16 mouse cellular contexts compared by ENCODE assay signal in the genomic region with DNA sequence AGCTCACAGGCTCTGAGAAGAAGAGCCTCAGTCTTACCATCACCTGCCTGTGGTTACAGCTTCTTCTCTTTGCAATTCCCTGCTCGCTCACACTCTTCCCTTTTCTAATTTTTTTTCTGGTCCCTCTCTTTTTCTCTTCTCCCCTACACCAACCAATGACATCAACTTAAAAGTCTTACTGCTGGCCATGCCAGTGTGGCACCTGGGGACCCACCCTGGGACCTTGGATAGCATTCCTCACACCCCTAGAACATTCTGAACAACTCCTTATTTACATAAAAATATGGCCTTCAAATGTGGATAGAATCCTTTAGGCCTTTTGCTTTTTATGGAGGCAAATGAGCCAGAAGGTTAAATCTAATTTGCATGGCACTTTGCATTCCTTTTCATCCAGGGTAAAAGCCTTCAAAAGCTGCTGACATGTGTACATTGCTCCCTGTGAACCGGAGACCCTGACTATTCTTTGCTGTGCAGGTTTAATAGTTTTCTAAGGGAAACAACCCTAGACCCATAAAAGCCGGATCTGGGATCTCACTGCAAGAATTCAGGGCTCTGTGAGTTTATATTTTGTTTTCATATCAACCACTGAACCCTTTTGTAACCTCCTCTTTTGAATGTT.
"Had no signal": no experiment of that assay in that cellular context is flagged by ENCODE, and none has a peak within 500 bp of the region (broad histone marks: within the 10 kb centered on the region; RNA-seq: fewer than 3 reads in every experiment).

No protein-coding gene starts in this region.

- H3K27ac ChIP-seq: kidney, postnatal 0 days; limb, embryonic 12.5 days; liver, embryonic 13.5 days; lung, embryonic 15.5 days; neural tube, embryonic 13.5 days; stomach, postnatal 0 days had no signal

- ATAC-seq: liver, postnatal 0 days had no signal

- H3K9me3 ChIP-seq: limb, embryonic 12.5 days; liver, embryonic 13.5 days; lung, embryonic 15.5 days; neural tube, embryonic 13.5 days had no signal

- DNase-seq: kidney, adult 11 months; kidney, adult 9 months; kidney, postnatal 36 days; layer of hippocampus, adult 9-11 months; layer of hippocampus, postnatal 36 days; liver; liver, embryonic 13.5 days; liver, postnatal 0 days; lung, postnatal 14 days; right cerebral cortex, adult 18-20 months; thymus, postnatal 4 days had no signal

- H3K4me3 ChIP-seq: limb, embryonic 12.5 days; liver, embryonic 13.5 days; lung, embryonic 15.5 days; neural tube, embryonic 13.5 days had no signal

- H3K27me3 ChIP-seq: limb, embryonic 12.5 days; liver, embryonic 13.5 days; lung, embryonic 15.5 days had no signal

- H3K9ac ChIP-seq: limb, embryonic 12.5 days; liver, embryonic 13.5 days; liver, postnatal 0 days; lung, embryonic 15.5 days; neural tube, embryonic 13.5 days had no signal

- H3K4me1 ChIP-seq: liver, embryonic 13.5 days had no signal

- H3K36me3 ChIP-seq: limb, embryonic 12.5 days; liver, embryonic 13.5 days; lung, embryonic 15.5 days; neural tube, embryonic 13.5 days had no signal

- H3K4me2 ChIP-seq: limb, embryonic 12.5 days; liver, embryonic 13.5 days; lung, embryonic 15.5 days; neural tube, embryonic 13.5 days had no signal
